Mouse (Mus musculus) ES-E14 (cell line): ENCODE results near the gene Ost4. TPM values are rescaled to one million over a fixed set of nuclear protein-coding genes. Genes with fewer than 3 reads are reported as not detected.

ENCODE experiments used
- DNase-seq: peaks from one replicate; pipeline ENCODE4 v3.0.0-alpha.2; 2013; ENCODE audit warnings: low read depth, low spot score
- H3K27ac ChIP-seq: 2 replicates; pipeline ENCODE4 v1.5.1; 2012; ENCODE audit warnings: low read depth, mild to moderate bottlenecking, low read length, moderate library complexity, mixed read lengths; ENCODE audit not compliant: poor library complexity, insufficient read depth, severe bottlenecking
- H3K36me3 ChIP-seq: 2 replicates; pipeline ENCODE4 v1.6.1; 2012; ENCODE audit warnings: mild to moderate bottlenecking, low read length, moderate library complexity, mixed read lengths; ENCODE audit not compliant: control insufficient read depth, poor library complexity, insufficient read depth, severe bottlenecking
- H3K4me1 ChIP-seq, 2 experiments: fragments of 150-350 bp in 1 of 2; sonication (generic) in 1 of 2; 2 replicates each; pipeline ENCODE4 v1.6.1; 2012; ENCODE audit warnings: low read length in 2 of 2, mild to moderate bottlenecking in 1 of 2, mixed read lengths in 1 of 2; ENCODE audit not compliant: control insufficient read depth in 2 of 2, insufficient read depth in 2 of 2, poor library complexity in 1 of 2
- H3K4me3 ChIP-seq, 2 experiments: fragments of 150-350 bp in 1 of 2; sonication (generic) in 1 of 2; 2 replicates each; pipeline ENCODE4 v1.5.1; 2012; ENCODE audit warnings: low read length in 2 of 2, low read depth in 1 of 2, mild to moderate bottlenecking in 1 of 2, mixed read lengths in 1 of 2; ENCODE audit not compliant: insufficient read depth in 1 of 2, poor library complexity in 1 of 2, severe bottlenecking in 1 of 2
- H3K9ac ChIP-seq: 2 replicates; pipeline ENCODE4 v1.6.1; 2012; ENCODE audit warnings: low read depth, mild to moderate bottlenecking, low read length, mixed read lengths; ENCODE audit not compliant: poor library complexity, insufficient read depth, severe bottlenecking
- H3K9me3 ChIP-seq: fragments of 150-350 bp; sonication (generic); 2 replicates; pipeline ENCODE4 v1.6.1; 2012; ENCODE audit warnings: low read depth, mild to moderate bottlenecking, low read length; ENCODE audit not compliant: control insufficient read depth, insufficient read depth
- CHD2 ChIP-seq: IDR thresholded peaks from 2 replicates; pipeline ENCODE4 v1.6.1; 2014; ENCODE audit warnings: mild to moderate bottlenecking, low read depth, low read length, inconsistent platforms
- HCFC1 ChIP-seq: IDR thresholded peaks from 2 replicates; pipeline ENCODE4 v1.6.1; 2012; ENCODE audit warnings: low read length, inconsistent platforms, borderline replicate concordance; ENCODE audit not compliant: insufficient read depth
- MAFK ChIP-seq: IDR thresholded peaks from 2 replicates; pipeline ENCODE4 v1.6.1; 2014; ENCODE audit warnings: mild to moderate bottlenecking, low read depth, low read length, inconsistent platforms; ENCODE audit not compliant: insufficient read depth
- ZC3H11A ChIP-seq: IDR thresholded peaks from 2 replicates; pipeline ENCODE4 v1.6.1; 2012; ENCODE audit warnings: low read depth, mild to moderate bottlenecking, inconsistent platforms, low read length, borderline replicate concordance
- ZNF384 ChIP-seq: IDR thresholded peaks from 2 replicates; pipeline ENCODE4 v1.6.1; 2012; ENCODE audit warnings: low read depth, low read length, inconsistent platforms
- in situ Hi-C, 2 experiments: fragments of 600-800 bp; cut with MboI; formaldehyde crosslinking; loops; one replicate each; pipeline ENCODE4 v1.15.1; 2025; ENCODE audit warnings: low sequenced_read_pairs in 2 of 2, inconsistent platforms in 1 of 2; ENCODE audit not compliant: unreplicated experiment in 2 of 2
- total RNA-seq: library from RNA; depleted of rRNA; stranded (reverse); fragments of 300-350 nt; gene quantifications from 2 replicates; pipeline ENCODE4 v1.2.3, GENCODE M21; 2012

The Ost4 gene
- total RNA-seq, 1 experiment, result 229 TPM

GRCm38 (mm10) chr5:30951706-30952105 is 44.1 kb upstream of the Ost4 start:
- DNase-seq, result no peak
- H3K27ac ChIP-seq, result no peak overlapping the region
- H3K9me3 ChIP-seq, result no peaks in the 10 kb centered on the region
- H3K9ac ChIP-seq, result no peak overlapping the region
- no peak overlapping the region for H3K4me3 ChIP-seq
- H3K4me1 ChIP-seq, result peaks cover 0 to 5% of the 10 kb centered on the region in 2 experiments; a peak in 2 of 4 replicates
- TF ChIP-seq ZC3H11A, result no peak
- TF ChIP-seq ZNF384, result no peak
- no peak for TF ChIP-seq HCFC1
- no peak for TF ChIP-seq MAFK
- no peak for TF ChIP-seq CHD2
- H3K36me3 ChIP-seq, result peaks cover 29% of the 10 kb centered on the region
- in situ Hi-C loops, result no loop called here

- Histone ChIP-seq H3K9me3 (no peaks in the 10 kb centered on the region), H3K27ac (no peak overlapping the region), H3K4me3 (0 out of 4 replicates have a peak overlapping the region, but pooled peaks of 1 of the 2 experiments have one; percentile 76), H3K36me3 (peaks cover 27% of the 10 kb centered on the region), H3K9ac (no peak overlapping the region), H3K4me1 (peaks cover 0 to 5% of the 10 kb centered on the region in 2 experiments; a peak in 2 of 4 replicates)
- DNase-seq, result no peak
- TF ChIP-seq ZNF384, result no peak
- TF ChIP-seq CHD2, result no peak
- no peak for TF ChIP-seq ZC3H11A
- TF ChIP-seq HCFC1, result no peak
- TF ChIP-seq MAFK, result no peak
- in situ Hi-C loops, result no loop called here
Observed at GRCm38 (mm10) chr5:30950922-30951321, 43.3 kb upstream of the Ost4 start.

GRCm38 (mm10) chr5:30950451-30950850 is 42.9 kb upstream of the Ost4 start:
- Histone ChIP-seq H3K36me3 (peaks cover 23% of the 10 kb centered on the region), H3K27ac (no peak overlapping the region), H3K4me1 (peaks cover 0 to 5% of the 10 kb centered on the region in 2 experiments; a peak in 2 of 4 replicates), H3K9ac (peak overlapping the region; percentile 87; the same call in 1 of the 2 replicates), H3K4me3 (peak overlapping the region; percentile 76 to 84), H3K9me3 (no peaks in the 10 kb centered on the region)
- in situ Hi-C loops, result no loop called here
- no peak for TF ChIP-seq MAFK
- TF ChIP-seq CHD2, result no peak
- no peak for TF ChIP-seq ZC3H11A
- TF ChIP-seq HCFC1, result no peak
- TF ChIP-seq ZNF384, result no peak
- DNase-seq, result no peak

- no peaks in the 10 kb centered on the region for H3K9me3 ChIP-seq
- H3K4me3 ChIP-seq, result peak overlapping the region; percentile 76 to 84
- peak; percentile 88 for DNase-seq
- H3K27ac ChIP-seq, result no peak overlapping the region; the same call in 1 of the 2 replicates
- no peak for TF ChIP-seq CHD2
- no peak for TF ChIP-seq ZNF384
- no peak for TF ChIP-seq ZC3H11A
- no peak for TF ChIP-seq MAFK
- no peak for TF ChIP-seq HCFC1
- in situ Hi-C loops, result loop anchor here in 1 of 2 experiments (25.0 kb wide), 1 partner anchor 137 kb away; the partner anchor contains the start of gene Mapre3
- H3K4me1 ChIP-seq, result peaks cover 0 to 5% of the 10 kb centered on the region in 2 experiments; a peak in 2 of 4 replicates
- peaks cover 17% of the 10 kb centered on the region for H3K36me3 ChIP-seq
- peak overlapping the region; percentile 87 for H3K9ac ChIP-seq
Observed at GRCm38 (mm10) chr5:30949654-30950326, 42.2 kb upstream of the Ost4 start.
